Mouse (Mus musculus): Measurements from ENCODE around the gene Mrps36.

- TF ChIP-seq CTCF (IDR thresholded peaks at IDR 0.05; ENCODE audit: low read depth): no peak
- no peak for TF ChIP-seq EP300 (IDR thresholded peaks at IDR 0.05; ENCODE audit: low read depth)
Measured at GRCm38 (mm10) chr13:100750799-100751198, 6.3 kb upstream of the Mrps36 start.
